Mouse (Mus musculus): Measurements from ENCODE around the gene Atxn10. TPM values are rescaled to one million over a fixed set of nuclear protein-coding genes. Genes with fewer than 3 reads are reported as not detected.

The Atxn10 gene
- total RNA-seq, 2 experiments from 2014 or later: 104 to 114 TPM

DNA sequence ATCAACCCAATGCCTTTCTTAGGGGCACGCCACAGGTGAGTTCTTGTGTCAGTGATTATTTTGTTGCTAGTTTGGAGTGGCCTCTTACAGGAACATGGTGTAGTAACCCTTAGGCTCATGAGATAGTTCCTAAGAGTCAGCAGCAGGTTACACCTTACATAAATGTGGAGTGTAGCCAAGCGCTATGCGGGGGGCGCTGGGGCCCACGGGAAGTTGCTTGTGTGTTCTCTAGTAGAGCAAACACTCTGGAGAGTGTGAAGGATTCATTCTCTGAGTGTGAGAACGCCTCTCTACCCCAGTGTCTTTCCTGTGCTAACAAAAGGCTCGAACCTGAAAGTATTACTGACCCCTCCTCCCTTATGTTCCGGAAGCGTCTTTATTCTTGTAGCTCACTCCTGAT is 59.3 kb downstream of the Atxn10 start:
- intact Hi-C loops (cut with DNase I): no loop called here
- DNase-seq: no peak

DNA sequence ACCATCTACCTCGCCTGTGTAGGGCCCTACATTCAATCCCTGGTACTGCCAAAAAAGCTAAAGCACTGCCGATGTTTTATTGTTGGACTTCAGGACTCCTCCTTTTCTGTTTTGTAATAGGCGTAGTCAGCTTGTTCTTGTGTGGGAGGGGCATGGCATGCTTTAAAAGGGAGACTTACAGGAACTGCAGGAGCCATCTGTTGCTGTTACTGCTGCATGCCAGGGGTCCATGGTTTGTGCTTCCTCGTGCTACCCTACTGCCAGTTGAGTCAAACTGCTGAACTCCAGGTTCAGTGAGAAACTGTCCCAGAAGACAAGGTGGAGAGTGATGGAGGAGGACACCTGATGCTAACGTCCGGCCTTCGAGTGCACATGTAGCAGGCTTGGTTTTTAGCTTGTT is 65.9 kb downstream of the Atxn10 start:
- DNase-seq: peak in 1 of 2 experiments; percentile 6
- intact Hi-C loops (cut with DNase I): no loop called here

DNA sequence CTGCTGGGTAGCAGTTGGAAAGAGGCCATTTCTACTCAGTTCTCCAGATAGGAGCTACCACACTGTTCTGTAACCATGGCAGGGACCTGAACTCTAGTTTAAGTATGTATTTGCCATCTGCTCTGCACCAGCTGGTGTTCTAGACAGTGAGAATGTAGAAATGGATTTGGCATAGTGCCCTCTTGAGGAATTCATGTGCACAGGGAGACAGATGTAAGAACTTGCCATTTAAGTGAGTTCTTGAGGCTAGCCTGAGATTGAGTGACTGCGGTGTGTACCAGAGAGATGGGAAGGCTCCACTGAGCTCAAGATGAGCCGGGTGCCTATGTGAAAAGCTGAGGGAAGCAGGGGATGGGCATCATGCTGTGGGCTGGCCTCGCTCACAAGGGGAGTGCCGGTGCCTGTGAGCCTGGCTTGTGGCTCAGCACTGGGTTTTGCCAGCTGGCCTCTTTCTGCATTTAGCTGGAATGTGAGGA is 67.2 kb downstream of the Atxn10 start:
- intact Hi-C loops (cut with DNase I): no loop called here
- peak; percentile 36 to 48 for DNase-seq

DNA sequence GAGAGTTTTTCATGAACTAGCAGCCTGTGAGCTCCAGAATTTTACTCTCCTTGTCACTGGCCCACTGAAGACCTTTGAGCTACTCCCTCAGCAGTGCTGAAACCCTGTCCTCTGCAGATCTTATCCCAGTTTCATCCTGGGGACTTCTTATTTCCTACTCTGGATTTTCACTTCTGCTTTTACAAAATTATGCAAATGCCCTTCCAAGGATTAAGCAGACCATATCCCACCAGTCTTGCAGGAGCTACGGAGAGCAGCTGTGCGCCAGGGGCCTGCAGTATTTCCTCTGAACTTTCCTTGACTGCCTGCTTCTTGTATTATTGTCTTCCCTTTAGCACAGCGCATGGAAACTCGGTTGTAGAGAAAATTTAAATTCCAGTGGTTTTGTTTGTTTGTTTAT is 68.7 kb downstream of the Atxn10 start:
- DNase-seq: no peak
- intact Hi-C loops (cut with DNase I): no loop called here

DNA sequence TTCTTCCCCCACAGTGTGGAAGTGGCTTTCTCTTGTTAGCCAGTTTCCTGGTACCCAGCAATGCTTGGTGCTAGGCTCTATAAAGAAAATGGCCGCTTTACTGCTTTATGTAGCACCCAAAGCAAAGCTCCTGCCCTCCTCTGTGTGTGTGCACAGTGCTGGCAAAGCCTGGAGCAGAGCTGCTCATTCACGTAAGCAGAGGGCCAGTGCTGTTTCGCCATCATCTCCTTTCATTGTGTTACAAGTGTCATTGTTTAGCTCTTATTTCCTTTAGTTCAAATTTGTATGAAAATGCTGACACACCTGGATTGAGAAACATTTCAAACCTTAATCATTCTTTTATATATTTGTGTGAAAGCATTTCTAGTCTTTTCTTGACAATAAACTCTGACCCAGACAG is 69.5 kb downstream of the Atxn10 start:
- no peak for DNase-seq
- intact Hi-C loops (cut with DNase I): no loop called here

DNA sequence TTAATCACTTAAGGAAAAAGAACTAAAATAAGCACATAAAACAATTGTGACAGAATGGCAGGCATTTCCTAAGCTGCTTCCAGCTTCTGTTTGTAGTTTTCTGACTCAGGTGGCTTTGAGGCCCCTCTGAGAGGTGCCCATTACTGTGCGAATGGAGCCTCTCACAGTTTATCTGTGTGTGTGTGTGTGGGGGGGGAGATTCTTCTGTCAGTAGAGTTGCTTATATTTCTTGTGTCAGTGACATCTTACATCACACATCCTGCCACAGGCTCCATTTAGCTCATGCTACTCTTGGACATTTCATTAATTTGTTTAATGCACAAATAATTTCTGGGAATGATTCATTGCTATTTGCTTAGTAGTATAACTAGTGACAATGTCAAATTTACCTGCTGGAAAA is 70.8 kb downstream of the Atxn10 start:
- intact Hi-C loops (cut with DNase I): no loop called here

DNA sequence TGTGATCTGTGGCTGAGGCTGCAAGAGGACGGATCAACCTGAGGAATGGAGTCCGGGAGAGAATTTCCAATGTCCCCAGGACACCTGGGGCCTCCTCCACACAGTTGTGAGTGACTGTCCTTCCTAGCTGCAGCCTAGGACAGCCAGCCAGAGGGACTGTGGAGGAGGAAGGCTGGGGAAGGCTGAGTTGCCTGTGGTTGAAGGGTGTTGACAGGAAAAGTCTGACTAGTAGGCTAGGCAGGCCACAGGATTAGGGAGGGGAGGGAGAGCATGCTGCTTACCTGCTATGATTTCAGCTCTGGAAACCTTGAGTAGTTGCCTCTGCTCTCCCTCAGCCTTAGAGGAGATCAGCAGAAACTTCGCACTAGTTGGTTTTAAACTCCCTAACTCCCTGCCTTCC is 71.3 kb downstream of the Atxn10 start:
- peak in 1 of 2 experiments; percentile 7 for DNase-seq
- intact Hi-C loops (cut with DNase I): no loop called here

More for the DNA sequence above, 70.8 kb downstream of the Atxn10 start:
- no peak for DNase-seq

DNA sequence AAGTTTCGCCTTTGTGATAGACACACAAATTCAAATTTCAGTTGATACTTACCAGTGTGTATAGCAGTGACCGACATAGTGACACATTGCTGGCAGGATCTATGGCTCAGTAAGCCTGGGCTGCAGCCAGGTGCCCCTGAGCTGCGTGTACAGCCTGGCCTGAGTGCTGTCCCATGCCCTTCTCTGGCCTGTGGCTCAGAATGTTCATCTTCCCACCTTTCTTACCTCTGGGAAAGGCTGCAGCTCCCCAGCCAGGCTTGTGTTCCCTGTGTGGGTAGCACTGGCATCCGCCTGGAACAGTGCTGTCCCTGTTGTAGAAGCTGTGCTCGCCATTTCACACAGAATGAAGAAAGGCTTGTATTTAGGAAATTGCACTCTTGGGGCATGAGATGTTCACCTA is 72.7 kb downstream of the Atxn10 start:
- DNase-seq: peak in 1 of 2 experiments; percentile 28
- intact Hi-C loops (cut with DNase I): no loop called here

DNA sequence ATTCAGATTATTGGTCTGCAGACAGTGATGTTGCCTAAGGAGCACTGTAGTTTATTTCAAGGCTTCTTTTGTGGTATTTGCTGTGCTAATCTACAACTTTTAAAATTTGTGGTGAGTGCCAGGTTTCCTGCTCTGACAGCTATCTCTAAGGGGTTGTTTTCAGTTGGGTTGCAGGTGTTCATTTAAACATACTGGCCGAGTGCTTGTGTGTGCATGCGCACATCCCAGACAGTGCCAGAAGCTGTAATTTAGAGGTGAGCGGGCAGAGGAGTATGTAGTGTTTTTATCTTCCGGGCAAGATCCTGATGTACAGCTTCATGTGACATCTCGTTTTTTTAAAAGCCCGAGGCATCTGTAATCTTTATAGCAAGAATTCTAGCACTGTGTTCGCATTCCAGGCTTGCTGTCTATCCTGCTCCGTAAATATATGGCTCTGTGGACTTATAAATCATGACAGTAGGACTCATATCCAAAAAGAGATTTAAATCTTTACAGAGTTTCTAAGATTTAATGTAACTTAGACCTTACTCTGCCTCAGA is 73.3 kb downstream of the Atxn10 start:
- no peak for DNase-seq
- intact Hi-C loops (cut with DNase I): no loop called here

DNA sequence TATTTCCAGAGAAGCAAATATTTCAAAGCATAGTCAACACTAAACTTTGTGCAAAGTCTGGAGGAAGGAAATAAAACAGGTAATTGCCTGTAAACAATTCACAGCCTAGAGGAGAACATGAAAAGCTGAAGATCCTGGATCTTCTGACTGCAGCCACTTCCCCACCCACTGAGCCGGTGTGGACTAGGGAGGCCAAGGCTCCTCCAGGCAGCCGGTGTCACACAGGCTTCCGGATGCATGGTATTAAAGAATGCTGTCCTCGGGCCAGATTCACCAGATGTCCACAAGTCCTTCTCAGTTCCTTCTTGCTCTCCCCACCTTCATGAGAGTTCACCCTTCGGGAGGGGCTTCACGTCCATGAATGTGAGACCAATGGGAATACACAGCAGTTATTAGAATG is 73.8 kb downstream of the Atxn10 start:
- DNase-seq: no peak
- intact Hi-C loops (cut with DNase I): no loop called here

DNA sequence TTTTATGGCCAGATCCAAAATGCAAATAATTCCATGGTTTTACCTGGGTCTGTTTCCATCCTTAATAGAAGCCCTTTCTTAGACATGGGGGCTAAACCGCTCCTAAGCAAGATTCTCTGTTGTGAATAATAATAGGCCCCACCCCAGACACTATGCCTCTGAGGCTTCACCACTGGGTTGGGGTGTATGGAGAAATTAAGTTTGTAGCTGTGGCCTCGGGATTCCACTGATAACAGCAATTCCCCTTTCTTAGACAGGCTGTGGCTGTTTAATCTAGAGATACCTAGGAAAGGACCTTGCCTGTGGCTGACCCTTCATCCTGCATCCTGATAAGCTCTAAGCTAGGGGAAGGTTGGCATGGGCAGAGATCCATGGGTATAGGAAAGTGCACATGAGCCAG is 78.6 kb downstream of the Atxn10 start:
- intact Hi-C loops (cut with DNase I): no loop called here
- DNase-seq: no peak

DNA sequence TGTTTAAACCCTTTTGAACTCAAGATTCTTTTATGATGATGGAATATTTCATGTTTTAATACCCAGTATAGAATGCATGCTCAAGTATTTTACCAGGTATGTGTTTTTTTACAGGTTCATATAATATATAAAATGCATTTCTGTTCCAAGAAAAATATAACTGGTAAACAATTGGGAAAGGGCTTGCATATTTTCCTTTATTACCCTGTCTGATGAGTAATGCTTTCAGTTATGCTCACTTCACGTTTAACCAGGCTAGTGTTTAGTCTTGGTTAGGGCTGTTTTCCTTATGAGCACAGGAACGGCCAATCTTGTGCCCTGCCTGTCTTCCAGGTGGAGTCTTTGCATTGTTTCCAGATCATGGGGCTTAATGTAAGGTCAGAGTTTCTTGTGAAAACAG is 84.6 kb downstream of the Atxn10 start:
- DNase-seq: no peak
- intact Hi-C loops (cut with DNase I): no loop called here

DNA sequence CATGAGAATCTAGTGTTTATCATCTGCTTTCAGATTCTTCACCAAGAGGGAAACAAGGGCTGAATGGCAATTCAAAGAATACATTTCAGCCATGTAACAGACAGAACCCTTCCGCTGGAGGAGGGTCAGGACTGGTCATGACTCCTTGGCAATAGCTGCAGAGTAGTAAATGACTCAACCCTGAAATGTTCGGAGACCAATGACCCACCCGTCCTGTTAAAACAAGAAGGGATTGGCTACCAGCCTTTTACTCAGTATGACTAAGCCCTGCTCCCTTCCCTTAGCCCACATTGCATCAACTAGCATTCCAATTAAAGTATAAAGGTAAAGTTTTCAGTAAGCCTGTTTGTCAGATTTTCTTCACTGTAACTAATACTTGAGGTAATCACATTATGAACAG is 88.2 kb downstream of the Atxn10 start:
- peak; percentile 25 to 26 for DNase-seq
- intact Hi-C loops (cut with DNase I): no loop called here

DNA sequence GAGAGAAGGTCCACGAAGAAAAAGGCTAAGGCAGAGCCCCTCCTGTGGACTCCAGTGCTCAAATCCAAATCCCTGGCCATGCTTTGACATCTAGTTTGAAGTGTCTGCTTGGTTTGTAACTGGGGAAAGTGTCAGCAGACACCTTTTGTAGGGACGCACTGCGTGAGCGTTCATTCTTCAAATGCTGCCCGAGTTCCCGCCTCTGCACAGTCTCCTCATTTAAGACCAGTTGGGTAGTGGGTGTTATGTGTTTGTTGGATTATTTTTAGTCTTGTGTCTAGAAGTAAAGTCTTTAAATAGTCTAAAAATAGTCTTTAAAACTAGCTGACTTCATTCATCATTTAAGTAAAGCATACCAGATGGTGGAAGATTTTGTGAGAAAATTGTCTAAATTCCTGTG is 92.1 kb downstream of the Atxn10 start:
- DNase-seq: no peak
- intact Hi-C loops (cut with DNase I): no loop called here

DNA sequence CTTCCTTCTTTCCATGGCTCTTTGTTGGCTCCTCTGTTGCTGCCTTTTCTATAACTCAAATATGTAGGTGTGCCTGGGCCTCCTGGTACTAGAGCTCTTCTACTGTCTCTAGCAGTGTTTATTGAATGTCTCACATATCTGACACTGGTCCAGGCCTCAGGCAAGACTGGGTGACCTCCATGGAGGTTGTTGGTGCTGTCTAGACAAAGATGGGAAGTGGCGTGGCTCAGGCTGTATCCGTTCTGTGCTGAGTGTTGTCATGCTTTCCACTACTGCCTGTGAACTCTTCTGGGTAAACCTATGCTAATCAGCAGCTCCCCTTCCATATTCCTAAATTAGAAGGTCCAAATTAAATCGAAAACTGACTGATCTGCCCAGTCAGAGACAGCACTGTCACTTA is 106.5 kb downstream of the Atxn10 start:
- DNase-seq: no peak
- intact Hi-C loops (cut with DNase I): no loop called here

DNA sequence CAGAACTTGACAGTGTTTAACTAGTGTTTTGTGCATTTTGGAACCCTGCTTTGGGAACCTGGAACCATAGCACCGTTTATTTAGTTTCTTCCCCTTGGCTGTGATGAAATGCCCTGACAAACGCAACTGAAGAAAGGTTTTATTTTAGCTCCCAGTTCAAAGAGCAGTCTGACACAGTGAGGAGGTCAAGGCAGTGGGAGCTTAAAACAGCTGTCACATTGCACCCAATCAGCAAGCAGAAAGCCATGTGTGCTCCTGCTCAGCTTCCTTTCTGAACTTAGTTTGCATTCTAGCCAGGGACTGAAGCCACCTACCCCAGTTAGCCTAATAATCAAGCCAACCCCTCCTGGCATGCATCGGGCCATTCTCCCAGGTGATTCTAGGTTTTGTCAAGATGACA is 110.6 kb downstream of the Atxn10 start:
- no peak for DNase-seq
- intact Hi-C loops (cut with DNase I): no loop called here

DNA sequence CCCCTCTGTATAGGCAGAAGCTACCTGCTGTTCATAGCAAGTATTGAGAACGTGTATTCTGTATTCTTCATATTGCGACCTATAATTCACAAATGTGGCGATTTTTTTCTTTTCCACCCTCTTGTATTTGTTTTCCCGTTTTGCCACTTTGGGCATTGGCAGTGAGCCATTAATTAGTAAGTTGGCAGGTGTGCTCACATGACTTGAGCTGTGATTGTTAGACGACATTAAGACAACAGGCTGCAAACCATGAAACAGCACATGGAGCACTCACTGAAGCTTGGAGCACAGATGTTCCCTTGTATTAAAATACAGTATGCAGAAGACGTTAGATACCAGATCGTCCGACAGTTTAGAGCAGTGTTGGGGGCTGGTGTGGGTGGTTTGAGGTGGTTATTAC is 120.8 kb downstream of the Atxn10 start:
- no peak for DNase-seq
- intact Hi-C loops (cut with DNase I): no loop called here

DNA sequence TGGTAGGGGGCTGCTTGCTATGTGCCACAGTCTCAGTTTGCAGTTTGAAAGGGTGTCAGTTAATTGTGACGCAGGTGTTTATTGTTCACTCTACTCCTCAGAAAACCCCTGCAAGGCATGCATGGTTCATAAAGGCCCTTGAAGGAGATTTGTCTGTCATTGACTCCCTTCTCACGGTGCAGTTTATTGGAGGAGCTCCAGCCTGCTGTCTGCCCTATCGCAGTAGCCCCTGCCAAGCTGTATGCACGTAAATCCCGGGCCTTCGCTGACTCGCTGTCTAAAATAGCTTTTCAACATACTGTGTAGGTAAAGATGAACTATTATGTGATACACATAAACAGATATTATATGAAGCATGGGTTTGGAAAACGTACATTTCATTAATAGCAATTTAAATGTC is 121.8 kb downstream of the Atxn10 start:
- DNase-seq: peak; percentile 16 to 40
- intact Hi-C loops (cut with DNase I): no loop called here

DNA sequence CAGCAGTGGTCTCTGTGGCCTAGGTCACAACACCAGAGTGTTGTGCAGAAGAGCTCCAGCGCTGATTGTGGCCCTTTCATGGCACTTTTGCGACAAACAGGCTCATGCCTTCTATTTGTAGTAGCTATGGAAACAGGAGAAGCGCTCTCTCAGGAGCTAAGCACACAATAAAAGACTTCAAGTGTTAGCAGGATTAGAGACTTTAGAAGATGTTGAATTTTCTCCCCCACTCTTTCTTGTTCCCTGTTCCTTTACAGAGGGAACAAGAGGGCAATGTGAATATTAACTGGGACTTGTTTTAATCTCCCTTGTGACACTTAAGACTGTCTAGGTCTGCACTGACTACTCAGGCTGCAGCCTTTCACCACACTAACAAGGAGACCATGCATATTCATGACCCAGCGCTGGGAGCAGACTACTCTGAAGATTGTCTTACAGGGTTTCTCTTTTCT is 122.6 kb downstream of the Atxn10 start:
- intact Hi-C loops (cut with DNase I): no loop called here
- no peak for DNase-seq

DNA sequence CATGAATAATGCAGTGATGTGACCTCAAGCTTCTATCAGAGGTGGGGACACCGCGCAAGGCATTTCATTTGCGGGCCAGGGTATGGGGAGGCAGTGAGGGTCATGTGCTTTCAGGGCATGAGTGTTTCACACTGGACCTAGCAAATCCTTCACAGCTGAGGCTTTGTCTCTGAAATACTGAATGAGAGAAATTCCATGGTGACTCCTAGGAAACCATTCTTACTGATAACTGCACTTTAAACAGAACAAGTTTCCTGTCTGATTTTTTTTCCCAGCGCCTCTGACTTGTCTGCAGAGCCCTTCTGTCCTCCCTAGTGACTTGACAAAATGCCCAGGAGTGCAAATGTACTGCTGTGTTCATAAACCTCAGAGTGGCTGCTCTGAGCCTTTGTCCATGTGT is 125.5 kb downstream of the Atxn10 start:
- intact Hi-C loops (cut with DNase I): no loop called here
- DNase-seq: peak; percentile 36 to 44

DNA sequence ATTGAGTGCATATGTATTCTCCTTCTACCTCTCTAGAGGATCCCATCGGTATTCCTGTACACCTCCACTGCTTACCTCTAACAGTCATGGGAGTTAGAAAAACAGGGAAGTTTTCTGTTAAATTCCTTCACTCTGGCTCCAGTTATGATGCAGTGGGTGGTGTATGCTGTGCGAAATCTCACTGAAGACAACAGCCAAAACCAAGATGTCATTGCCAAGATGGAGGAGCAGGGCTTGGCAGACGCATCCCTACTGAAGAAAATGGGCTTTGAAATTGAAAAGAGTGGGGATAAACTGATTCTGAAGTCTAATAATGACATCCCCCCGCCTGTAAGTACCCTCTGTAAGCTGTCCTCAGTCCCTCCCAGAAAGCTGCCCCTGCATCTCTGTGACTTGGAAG is 126.1 kb downstream of the Atxn10 start:
- peak; percentile 41 to 46 for DNase-seq
- intact Hi-C loops (cut with DNase I): no loop called here

DNA sequence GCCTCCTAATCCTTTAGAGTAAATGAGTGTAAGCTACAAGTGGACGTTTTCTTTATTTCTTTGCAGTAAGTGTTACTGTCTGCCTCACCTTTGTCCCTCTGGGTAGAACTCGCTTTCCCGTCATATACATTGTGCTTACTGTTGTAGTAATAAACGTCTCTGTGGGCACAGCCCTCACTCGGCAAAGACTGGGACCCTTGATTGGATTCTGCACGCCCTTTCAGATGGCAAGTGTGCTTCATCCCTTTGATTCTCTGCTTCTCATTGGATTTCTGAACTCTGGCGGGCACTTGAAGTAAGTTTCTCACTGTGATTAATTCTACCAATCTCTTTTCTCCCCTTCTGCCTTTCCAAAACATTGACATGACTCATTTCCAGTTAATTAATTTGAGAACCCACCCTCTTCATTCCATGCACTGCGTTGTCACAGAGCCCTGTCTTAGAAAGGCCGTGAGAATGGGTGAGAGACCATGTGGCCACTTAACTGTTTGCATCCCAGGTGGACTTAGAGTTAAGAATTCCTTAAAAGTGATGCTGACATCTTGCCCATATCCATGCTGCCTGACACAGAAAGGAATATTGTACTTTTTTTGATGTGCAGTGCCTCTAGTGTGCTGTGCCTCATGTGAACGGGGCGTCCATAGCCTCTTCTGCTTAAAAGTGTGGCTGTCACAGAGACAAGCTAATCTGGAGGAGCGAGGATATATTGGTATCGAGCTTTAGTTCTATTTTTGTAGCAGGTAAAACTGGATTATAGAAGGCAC is 127.2 kb downstream of the Atxn10 start:
- intact Hi-C loops (cut with DNase I): no loop called here
- no peak for DNase-seq

DNA sequence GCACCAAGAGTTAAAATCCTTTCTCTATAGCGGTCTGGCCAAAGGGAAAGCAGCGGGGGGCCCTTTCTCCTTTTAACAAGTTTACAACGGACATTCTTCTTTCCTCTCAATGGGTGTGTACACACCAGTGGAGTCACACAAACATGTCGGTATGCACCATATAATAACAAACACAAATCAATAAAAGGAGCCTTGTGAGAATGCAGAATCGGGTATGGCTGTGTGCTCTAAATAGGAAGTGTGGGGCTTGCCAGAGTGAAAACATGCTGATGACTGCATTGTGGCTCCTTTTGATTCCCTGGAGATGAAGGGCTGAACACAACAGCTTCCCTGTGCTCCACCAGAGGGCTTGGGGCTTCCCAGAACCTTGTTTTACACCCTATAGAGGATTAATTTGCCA is 128.1 kb downstream of the Atxn10 start:
- intact Hi-C loops (cut with DNase I): no loop called here
- no peak for DNase-seq

All from heart, postnatal 10 days (tissue).